Mouse (Mus musculus): Measurements from ENCODE around the gene Kdm2a.

GRCm38 (mm10) chr19:4265956-4266355 lies 132.1 kb downstream of the Kdm2a start:
- TF ChIP-seq MYOG (IDR thresholded peaks at IDR 0.05; ENCODE audit: control insufficient read depth in 1 of 3, insufficient read depth in 1 of 3, insufficient read length in 2 of 3, low read depth in 2 of 3) (no peak), MAX (IDR thresholded peaks at IDR 0.05; ENCODE audit: low read depth) (no peak)

Measured in myocyte (in vitro differentiated cells).